Mouse (Mus musculus): ENCODE data around the gene Ankrd40. TPM values are rescaled to one million over a fixed set of nuclear protein-coding genes. Genes with fewer than 3 reads are reported as not detected.

Gene Ankrd40
- polyA plus RNA-seq, 1 experiment from 2014 or later = 7.4 TPM

- Histone ChIP-seq H3K4me1 (replicated peaks) (peaks cover 5% of the 10 kb centered on the region; the same call in 1 of the 2 replicates), H3K9ac (no peak overlapping the region), H3K36me3 (replicated peaks) (no peaks in the 10 kb centered on the region), H3K4me3 (replicated peaks) (no peak overlapping the region), H3K4me2 (no peak overlapping the region), H3K27ac (replicated peaks) (peak overlapping the region; percentile 19), H3K27me3 (peaks cover 17% of the 10 kb centered on the region), H3K9me3 (replicated peaks) (no peaks in the 10 kb centered on the region)
- peak; percentile 71 for ATAC-seq (ENCODE audit: insufficient read depth)
- 7% methylated on average over 12 of the region's 12 CpGs for WGBS (ENCODE audit: insufficient replicate concordance)
These were observed 58.4 kb downstream of the Ankrd40 start for GRCm38 (mm10) chr11:94385977-94386771.

GRCm38 (mm10) chr11:94387756-94388155, 60.0 kb downstream of the Ankrd40 start:
- WGBS (ENCODE audit: insufficient replicate concordance) = 54% methylated on average over 4 of the region's 4 CpGs
- Histone ChIP-seq H3K4me1 (replicated peaks) (peaks cover 11% of the 10 kb centered on the region; the same call in 1 of the 2 replicates), H3K9ac (no peak overlapping the region), H3K27ac (replicated peaks) (no peak overlapping the region), H3K9me3 (replicated peaks) (no peaks in the 10 kb centered on the region), H3K4me3 (replicated peaks) (no peak overlapping the region), H3K4me2 (no peak overlapping the region), H3K27me3 (peaks cover 29% of the 10 kb centered on the region), H3K36me3 (replicated peaks) (no peaks in the 10 kb centered on the region)
- ATAC-seq (ENCODE audit: insufficient read depth) = no peak

- H3K4me3 ChIP-seq (replicated peaks) = no peak overlapping the region
- H3K4me1 ChIP-seq (replicated peaks) = peaks cover 15% of the 10 kb centered on the region; the same call in 1 of the 2 replicates
- no peaks in the 10 kb centered on the region for H3K36me3 ChIP-seq (replicated peaks)
- H3K9me3 ChIP-seq (replicated peaks) = no peaks in the 10 kb centered on the region
- ATAC-seq (ENCODE audit: insufficient read depth) = no peak
- H3K27me3 ChIP-seq = peaks cover 40% of the 10 kb centered on the region
- H3K4me2 ChIP-seq = no peak overlapping the region
- 52% methylated on average over 4 of the region's 4 CpGs for WGBS (ENCODE audit: insufficient replicate concordance)
- no peak overlapping the region for H3K27ac ChIP-seq (replicated peaks)
- no peak overlapping the region for H3K9ac ChIP-seq
These were observed 61.2 kb downstream of the Ankrd40 start for GRCm38 (mm10) chr11:94389021-94389420.

GRCm38 (mm10) chr11:94389724-94390396, 62.1 kb downstream of the Ankrd40 start:
- H3K27ac ChIP-seq (replicated peaks) = no peak overlapping the region
- H3K9me3 ChIP-seq (replicated peaks) = no peaks in the 10 kb centered on the region
- peaks cover 15% of the 10 kb centered on the region; the same call in 1 of the 2 replicates for H3K4me1 ChIP-seq (replicated peaks)
- WGBS (ENCODE audit: insufficient replicate concordance) = 53% methylated on average over 6 of the region's 6 CpGs
- no peaks in the 10 kb centered on the region for H3K36me3 ChIP-seq (replicated peaks)
- H3K9ac ChIP-seq = no peak overlapping the region
- no peak overlapping the region for H3K4me3 ChIP-seq (replicated peaks)
- no peak for ATAC-seq (ENCODE audit: insufficient read depth)
- H3K27me3 ChIP-seq = peaks cover 48% of the 10 kb centered on the region
- H3K4me2 ChIP-seq = no peak overlapping the region

GRCm38 (mm10) chr11:94390825-94391224, 63.0 kb downstream of the Ankrd40 start:
- H3K9me3 ChIP-seq (replicated peaks) = no peaks in the 10 kb centered on the region
- H3K4me3 ChIP-seq (replicated peaks) = no peak overlapping the region
- no peak overlapping the region for H3K9ac ChIP-seq
- no peak for ATAC-seq (ENCODE audit: insufficient read depth)
- H3K36me3 ChIP-seq (replicated peaks) = no peaks in the 10 kb centered on the region
- whole genome bisulfite sequencing (ENCODE audit: insufficient replicate concordance) = 61% methylated on average over 6 of the region's 6 CpGs
- peaks cover 39% of the 10 kb centered on the region for H3K27me3 ChIP-seq
- no peak overlapping the region for H3K4me2 ChIP-seq
- no peak overlapping the region for H3K27ac ChIP-seq (replicated peaks)
- peaks cover 15% of the 10 kb centered on the region; the same call in 1 of the 2 replicates for H3K4me1 ChIP-seq (replicated peaks)

Other genes with a start within 250 kb of the Ankrd40 start
- 12.8 and 13.0 TPM in 2 replicates for gene Tob1, start 116.5 kb upstream of the Ankrd40 start, polyA plus RNA-seq (2015; fragmentation: Nextera tagmentation; extraction: Ambion mirVana)
- gene Wfikkn2, start 82.0 kb upstream of the Ankrd40 start, polyA plus RNA-seq (2015; fragmentation: Nextera tagmentation; extraction: Ambion mirVana) = 0.15 TPM in 2 replicates
- gene Gm21885, start 46.1 kb upstream of the Ankrd40 start, polyA plus RNA-seq (2015; fragmentation: Nextera tagmentation; extraction: Ambion mirVana) = 0.15 TPM in 1 of 2 replicates, not detected in the other
- 35.5 and 36.8 TPM in 2 replicates for gene Luc7l3, start 6.0 kb upstream of the Ankrd40 start, polyA plus RNA-seq (2015; fragmentation: Nextera tagmentation; extraction: Ambion mirVana)
- gene Abcc3, start 65.0 kb downstream of the Ankrd40 start, polyA plus RNA-seq (2015; fragmentation: Nextera tagmentation; extraction: Ambion mirVana) = 8.4 TPM in 2 replicates
- gene Cacna1g, start 146.2 kb downstream of the Ankrd40 start, polyA plus RNA-seq (2015; fragmentation: Nextera tagmentation; extraction: Ambion mirVana) = 2.3 and 2.7 TPM in 2 replicates
- gene Spata20, start 158.2 kb downstream of the Ankrd40 start, polyA plus RNA-seq (2015; fragmentation: Nextera tagmentation; extraction: Ambion mirVana) = not detected in 2 replicates
- gene Epn3, start 172.0 kb downstream of the Ankrd40 start, polyA plus RNA-seq (2015; fragmentation: Nextera tagmentation; extraction: Ambion mirVana) = 0.09 and 0.15 TPM in 2 replicates
- 0.09 TPM in 1 of 2 replicates, not detected in the other for gene Mycbpap, start 193.7 kb downstream of the Ankrd40 start, polyA plus RNA-seq (2015; fragmentation: Nextera tagmentation; extraction: Ambion mirVana)
- 1.0 and 1.1 TPM in 2 replicates for gene Rsad1, start 221.3 kb downstream of the Ankrd40 start, polyA plus RNA-seq (2015; fragmentation: Nextera tagmentation; extraction: Ambion mirVana)
- gene Chad, start 237.0 kb downstream of the Ankrd40 start, polyA plus RNA-seq (2015; fragmentation: Nextera tagmentation; extraction: Ambion mirVana) = 0.22 and 0.38 TPM in 2 replicates